Mouse (Mus musculus) brown adipose tissue, adult 24 weeks (tissue): Measurements from ENCODE around the gene C2. TPM values are rescaled to one million over a fixed set of nuclear protein-coding genes. Genes with fewer than 3 reads are reported as not detected.
"Not testable (repeated sequence)": the region's sequence is repeated elsewhere in the genome, so short reads cannot be mapped to it uniquely, and the experiment has no call there.

Source experiments
- H3K27ac ChIP-seq: fragments of 200-500 bp; replicated peaks from 2 replicates; pipeline ENCODE4 v1.5.1; 2012; ENCODE audit warnings: low read depth, mild to moderate bottlenecking, low read length
- H3K4me1 ChIP-seq: fragments of 200-500 bp; 2 replicates; pipeline ENCODE4 v1.6.1; 2012; ENCODE audit warnings: low read length, mixed read lengths; ENCODE audit not compliant: control insufficient read depth, insufficient read depth, insufficient read length
- H3K4me3 ChIP-seq: fragments of 200-500 bp; 2 replicates; pipeline ENCODE4 v1.5.1; 2012; ENCODE audit warnings: low read depth, mild to moderate bottlenecking, low read length, moderate library complexity; ENCODE audit not compliant: insufficient read depth
- polyA plus RNA-seq: library from polyadenylated mRNA; stranded (reverse); fragments of >200 nt; gene quantifications from 2 replicates; pipeline ENCODE4 v1.2.4, GENCODE M21; 2012; ENCODE audit not compliant: missing spikeins, insufficient read depth, insufficient read length

C2 gene
- polyA plus RNA-seq, 1 experiment: 6.0 TPM

- H3K4me1 ChIP-seq: 0 out of 2 replicates have a peak, but pooled peaks cover 3% of the 10 kb centered on the region
- no peak overlapping the region for H3K4me3 ChIP-seq
- H3K27ac ChIP-seq: no peak overlapping the region
Observed at GRCm38 (mm10) chr17:34840736-34841307, 57.2 kb downstream of the C2 start.

DNA sequence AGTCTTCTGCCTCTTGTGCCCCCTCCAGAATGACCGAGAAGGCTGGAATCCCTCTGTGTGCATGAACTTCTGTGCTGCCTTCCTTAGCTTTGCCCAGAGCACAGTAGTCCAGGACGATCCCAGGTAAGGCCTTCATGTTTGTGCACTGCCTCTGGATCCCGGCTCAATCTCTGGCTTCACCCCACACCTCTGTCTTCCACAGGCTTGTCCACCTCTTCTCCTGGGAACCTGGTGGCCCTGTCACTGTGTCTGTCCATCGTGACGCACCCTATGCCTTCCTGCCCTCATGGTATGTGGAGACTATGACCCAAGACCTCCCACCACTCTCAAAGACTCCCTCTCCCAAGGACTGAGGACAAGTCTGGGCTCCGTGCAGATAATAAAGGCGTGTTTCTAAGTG, 59.3 kb downstream of the C2 start:
- Histone ChIP-seq H3K4me1 (0 out of 2 replicates have a peak, but pooled peaks cover 4% of the 10 kb centered on the region), H3K4me3 (no peak overlapping the region), H3K27ac (no peak overlapping the region)

DNA sequence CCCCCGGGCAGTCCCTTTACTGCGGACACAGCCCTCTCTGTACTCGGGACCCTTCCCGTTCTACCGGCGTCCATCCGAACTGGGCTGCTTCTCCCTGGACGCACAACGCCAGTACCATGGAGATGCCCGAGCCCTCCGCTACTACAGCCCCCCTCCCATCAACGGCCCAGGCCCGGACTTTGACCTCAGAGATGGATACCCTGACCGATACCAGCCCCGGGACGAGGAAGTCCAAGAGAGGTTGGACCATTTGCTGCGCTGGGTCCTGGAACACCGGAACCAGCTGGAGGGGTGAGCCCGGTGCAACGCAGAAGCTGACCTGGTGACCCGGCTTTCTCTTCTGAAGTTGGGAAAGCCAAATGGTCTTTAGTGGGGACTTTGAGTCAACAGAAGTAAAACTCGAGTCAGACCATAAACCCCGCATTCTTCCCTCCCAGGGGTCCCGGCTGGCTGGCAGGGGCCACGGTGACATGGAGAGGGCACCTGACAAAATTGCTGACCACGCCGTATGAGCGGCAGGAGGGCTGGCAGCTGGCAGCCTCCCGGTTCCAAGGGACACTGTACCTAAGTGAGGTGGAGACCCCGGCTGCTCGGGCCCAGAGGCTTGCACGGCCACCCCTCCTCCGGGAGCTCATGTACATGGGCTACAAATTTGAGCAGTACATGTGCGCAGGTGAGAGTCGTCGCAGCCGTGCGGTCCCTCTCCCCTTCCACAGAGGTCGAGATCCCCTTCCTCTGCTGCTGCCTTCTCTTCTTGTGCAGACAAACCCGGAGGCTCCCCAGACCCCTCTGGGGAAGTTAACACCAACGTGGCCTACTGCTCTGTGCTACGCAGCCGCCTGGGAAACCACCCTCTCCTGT, 60.4 kb downstream of the C2 start:
- Histone ChIP-seq H3K27ac (peak overlapping the region; percentile 39), H3K4me1 (0 out of 2 replicates have a peak, but pooled peaks cover 4% of the 10 kb centered on the region), H3K4me3 (peak overlapping the region; percentile 83)

GRCm38 (mm10) chr17:34836856-34837221, 61.2 kb downstream of the C2 start, which contains the start of the genes Stk19 and Dxo:
Gene Stk19, minus strand, starts transcription at chr17:34836945.
Gene Dxo, plus strand, starts transcription at chr17:34837019.
- H3K27ac ChIP-seq: peak within 1 kb of the TSS; percentile 39
- H3K4me1 ChIP-seq: 0 out of 2 replicates have a peak, but pooled peaks cover 4% of the 10 kb centered on the region
- peak within 1 kb of the TSS; percentile 83 for H3K4me3 ChIP-seq

DNA sequence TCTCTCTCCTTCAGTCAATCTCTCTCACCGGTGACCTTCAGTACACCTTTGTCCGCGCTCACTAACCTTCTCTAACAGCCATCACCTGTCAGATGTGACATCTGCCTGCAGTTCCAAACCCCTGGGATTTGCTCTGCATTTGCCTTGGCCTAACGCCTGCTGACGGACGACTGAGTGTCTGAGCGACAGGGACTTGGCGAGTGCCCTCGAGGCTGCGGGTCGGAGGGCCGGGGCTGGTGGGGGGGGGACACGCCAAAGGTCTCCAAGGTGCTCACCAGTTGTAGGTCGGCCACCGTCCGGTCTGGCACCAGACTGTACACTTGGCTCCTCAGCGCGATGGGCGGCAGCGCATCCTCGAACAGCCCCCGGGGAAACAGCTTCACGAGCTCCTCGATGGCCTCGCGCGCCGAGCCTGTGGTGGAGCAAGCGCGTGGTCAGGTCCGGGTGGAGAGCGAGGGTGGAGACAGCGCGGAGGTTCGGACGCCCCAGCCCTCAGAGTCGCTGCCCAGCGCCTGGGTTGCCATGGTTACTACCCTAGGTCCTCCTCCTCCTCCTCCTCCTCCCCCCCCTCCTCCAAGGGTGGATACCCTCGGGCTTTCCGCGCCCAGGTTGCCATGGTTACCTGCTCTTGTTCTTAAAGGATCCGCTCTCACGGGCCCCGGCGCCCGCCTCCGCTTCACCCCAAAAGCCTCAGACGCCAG, 61.8 kb downstream of the C2 start:
- peak overlapping the region; percentile 83 for H3K4me3 ChIP-seq
- H3K27ac ChIP-seq: 0 out of 2 replicates have a peak overlapping the region, but pooled peaks have one; percentile 32
- H3K4me1 ChIP-seq: 0 out of 2 replicates have a peak, but pooled peaks cover 4% of the 10 kb centered on the region

DNA sequence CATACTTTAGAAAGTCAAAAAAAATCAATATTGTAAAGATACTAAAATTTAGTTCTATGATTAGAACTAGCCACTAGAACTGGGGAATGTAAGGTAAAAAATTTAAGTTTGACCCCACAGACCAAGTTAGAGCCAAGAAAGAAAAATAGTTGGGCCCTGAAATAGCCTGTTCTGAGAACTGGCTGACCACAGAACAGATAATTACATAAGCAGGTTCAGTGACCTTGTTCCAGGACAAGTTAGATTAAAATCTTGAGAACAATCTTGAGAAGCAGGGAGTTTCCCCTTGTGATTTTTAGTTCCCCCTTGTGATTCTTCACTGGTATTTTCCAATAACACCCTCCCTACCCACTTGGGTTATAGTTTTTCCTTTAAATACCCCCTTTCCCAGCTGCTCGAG, 67.3 kb downstream of the C2 start:
- H3K4me1 ChIP-seq, H3K4me3 ChIP-seq, H3K27ac ChIP-seq: not testable (repeated sequence)

GRCm38 (mm10) chr17:34814818-34815370, 83.2 kb downstream of the C2 start:
- no peak overlapping the region for H3K4me3 ChIP-seq
- H3K4me1 ChIP-seq: no peaks in the 10 kb centered on the region
- no peak overlapping the region for H3K27ac ChIP-seq

- not testable (repeated sequence) for H3K4me3 ChIP-seq, H3K27ac ChIP-seq, H3K4me1 ChIP-seq
Observed at GRCm38 (mm10) chr17:34813747-34814146, 84.3 kb downstream of the C2 start.

Other genes starting within 250 kb of the C2 start
- 9.7 and 10.1 TPM in 2 replicates for gene Tnxb, start 227.7 kb downstream of the C2 start, polyA plus RNA-seq
- gene C4b, start 154.4 kb downstream of the C2 start, polyA plus RNA-seq: 17.7 and 28.0 TPM in 2 replicates
- gene Cyp21a1, start 93.7 kb downstream of the C2 start, polyA plus RNA-seq: not detected in 2 replicates
- gene Stk19, start 61.3 kb downstream of the C2 start, polyA plus RNA-seq: 18.5 and 20.3 TPM in 2 replicates
- 15.3 and 17.2 TPM in 2 replicates for gene Dxo, start 61.2 kb downstream of the C2 start, polyA plus RNA-seq
- 15.1 and 24.6 TPM in 2 replicates for gene Skiv2l, start 48.1 kb downstream of the C2 start, polyA plus RNA-seq
- gene Nelfe, start 47.9 kb downstream of the C2 start, polyA plus RNA-seq: 25.0 and 41.5 TPM in 2 replicates
- gene Cfb, start 35.7 kb downstream of the C2 start, polyA plus RNA-seq: 29.3 and 35.1 TPM in 2 replicates
- 3.0 and 3.3 TPM in 2 replicates for gene Zbtb12, start 18.8 kb downstream of the C2 start, polyA plus RNA-seq
- not detected in 2 replicates for gene Gm20547, start 16.2 kb downstream of the C2 start, polyA plus RNA-seq
- 27.4 and 30.6 TPM in 2 replicates for gene Ehmt2, start 204 bp upstream of the C2 start, polyA plus RNA-seq
- not detected in 2 replicates for gene Slc44a4, start 16.2 kb upstream of the C2 start, polyA plus RNA-seq
- 9.1 and 10.2 TPM in 2 replicates for gene Neu1, start 33.0 kb upstream of the C2 start, polyA plus RNA-seq
- gene Hspa1b, start 61.0 kb upstream of the C2 start, polyA plus RNA-seq: 5.2 and 26.8 TPM in 2 replicates
- gene Gm20481, start 71.6 kb upstream of the C2 start, polyA plus RNA-seq: not detected in 2 replicates
- 6.3 and 18.9 TPM in 2 replicates for gene Hspa1a, start 73.9 kb upstream of the C2 start, polyA plus RNA-seq
- gene Hspa1l, start 74.4 kb upstream of the C2 start, polyA plus RNA-seq: 0.48 and 0.71 TPM in 2 replicates
- 22.4 and 29.8 TPM in 2 replicates for gene Lsm2, start 83.6 kb upstream of the C2 start, polyA plus RNA-seq
- 12.7 and 14.2 TPM in 2 replicates for gene Vars, start 102.7 kb upstream of the C2 start, polyA plus RNA-seq
- not detected in 2 replicates for gene Vwa7, start 118.3 kb upstream of the C2 start, polyA plus RNA-seq
- gene Sapcd1, start 129.8 kb upstream of the C2 start, polyA plus RNA-seq: not detected in 2 replicates
- gene Msh5, start 148.5 kb upstream of the C2 start, polyA plus RNA-seq: not detected in 2 replicates
- gene Clic1, start 151.7 kb upstream of the C2 start, polyA plus RNA-seq: 13.6 and 16.8 TPM in 2 replicates
- 9.4 and 11.6 TPM in 2 replicates for gene Ddah2, start 160.8 kb upstream of the C2 start, polyA plus RNA-seq
- not detected in 2 replicates for gene Ly6g6c, start 167.1 kb upstream of the C2 start, polyA plus RNA-seq
- not detected in 2 replicates for gene Mpig6b, start 167.9 kb upstream of the C2 start, polyA plus RNA-seq
- not detected in 2 replicates for gene Ly6g6e, start 178.6 kb upstream of the C2 start, polyA plus RNA-seq
- 3.0 TPM in 1 of 2 replicates, not detected in the other for gene Ly6g6d, start 179.8 kb upstream of the C2 start, polyA plus RNA-seq
- gene Ly6g6f, start 187.3 kb upstream of the C2 start, polyA plus RNA-seq: not detected in 2 replicates
- 43.3 and 44.8 TPM in 2 replicates for gene Abhd16a, start 191.0 kb upstream of the C2 start, polyA plus RNA-seq
- gene Ly6g5c, start 210.0 kb upstream of the C2 start, polyA plus RNA-seq: not detected in 2 replicates
- gene Ly6g5b, start 217.2 kb upstream of the C2 start, polyA plus RNA-seq: not detected in 2 replicates
- 7.9 and 12.8 TPM in 2 replicates for gene Gpank1, start 223.2 kb upstream of the C2 start, polyA plus RNA-seq
- gene Csnk2b, start 223.8 kb upstream of the C2 start, polyA plus RNA-seq: 138 and 147 TPM in 2 replicates
- gene D17H6S53E, start 228.1 kb upstream of the C2 start, polyA plus RNA-seq: 12.8 and 17.2 TPM in 2 replicates
- not detected in 2 replicates for gene Apom, start 233.8 kb upstream of the C2 start, polyA plus RNA-seq
- 119 and 160 TPM in 2 replicates for gene Bag6, start 236.9 kb upstream of the C2 start, polyA plus RNA-seq